Mouse (Mus musculus): ENCODE measurements around the gene Rpa1.

DNA sequence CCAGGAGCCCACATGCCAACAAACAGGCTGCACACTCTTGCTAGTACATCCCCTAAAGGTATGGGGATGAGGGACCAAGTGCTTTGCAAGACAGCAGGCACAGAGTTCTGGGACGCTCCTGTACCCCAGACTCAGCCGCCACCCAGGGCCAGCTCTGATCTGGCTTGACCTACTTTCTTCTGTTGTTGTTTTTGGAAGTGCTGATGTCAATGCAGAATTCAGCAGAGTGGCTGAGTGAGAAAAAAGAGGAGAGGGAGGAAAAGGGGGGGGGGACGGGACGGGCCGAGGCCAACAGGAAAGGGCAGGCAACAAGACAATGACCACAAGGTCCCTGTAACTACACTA lies 68.1 kb downstream of the Rpa1 start:
- no peak for TF ChIP-seq CTCF (IDR thresholded peaks at IDR 0.05; ENCODE audit: low read depth)
- TF ChIP-seq EP300 (IDR thresholded peaks at IDR 0.05; ENCODE audit: low read depth) = no peak

Measured in liver, embryonic 14.5 days (tissue).